Mouse (Mus musculus) brain, embryonic 18.5 days (tissue): Measurements from ENCODE around the gene F2rl3.

ENCODE experiments used
- DNase-seq: peaks from one replicate; pipeline ENCODE4 v3.0.0-alpha.2; 2012; ENCODE audit warnings: low read depth, low spot score

F2rl3 gene

DNA sequence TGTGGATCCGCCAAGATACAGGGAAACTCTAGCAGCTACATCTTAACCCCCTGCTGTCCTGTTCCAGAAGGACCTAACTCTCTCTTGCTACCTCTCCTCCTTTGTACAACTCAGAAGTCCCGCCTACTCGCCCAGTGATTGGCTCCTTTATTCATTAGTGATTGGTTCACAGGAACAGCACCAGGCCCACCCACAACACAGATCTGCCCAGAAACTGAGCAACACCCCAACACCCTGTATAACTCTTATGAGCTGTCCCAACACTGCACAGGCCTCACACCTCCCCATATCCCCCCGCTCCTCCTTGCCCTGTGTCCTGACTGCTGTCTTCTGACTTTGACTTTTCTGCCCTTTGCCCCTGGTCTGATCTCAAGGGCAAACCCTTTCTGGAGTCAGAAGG is 4.0 kb downstream of the F2rl3 start:
- DNase-seq = no peak

DNA sequence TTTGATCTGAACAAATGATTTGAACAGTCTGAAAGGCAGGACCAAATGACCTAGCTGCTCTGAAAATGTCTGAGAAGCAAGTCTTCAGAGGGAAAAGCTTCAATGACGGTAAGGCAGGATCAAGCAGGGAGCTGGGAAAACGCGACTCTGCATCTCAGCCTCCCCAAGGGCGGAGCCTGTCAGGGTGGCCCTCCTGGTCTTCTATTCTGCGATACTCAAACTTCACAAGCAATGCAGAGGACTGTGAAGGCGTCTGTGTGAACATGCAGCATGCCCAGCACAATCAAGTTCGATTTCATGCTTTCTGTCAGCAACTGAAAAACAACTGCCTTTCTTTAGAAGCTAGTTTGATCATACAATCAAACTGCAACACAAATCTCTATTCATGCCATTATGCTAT is 5.1 kb downstream of the F2rl3 start:
- DNase-seq = no peak

DNA sequence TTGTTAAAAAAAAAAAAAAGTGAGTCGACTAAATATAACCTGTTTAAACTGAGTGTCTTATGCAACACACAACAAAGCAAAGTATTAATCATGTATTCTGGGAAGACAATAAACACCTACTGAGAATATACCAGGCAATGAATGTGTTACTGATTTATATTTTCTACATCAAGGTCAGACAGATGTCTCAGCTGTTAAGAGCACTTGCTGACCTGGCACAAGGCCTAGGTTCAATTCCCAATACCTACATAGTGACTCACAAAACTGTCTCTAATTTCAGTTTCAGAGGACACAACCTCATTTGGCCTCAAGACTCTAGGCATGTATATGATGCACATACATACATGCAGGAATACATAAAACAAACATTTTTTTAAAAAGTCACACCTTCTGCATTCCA is 16.1 kb downstream of the F2rl3 start:
- DNase-seq = no peak

- DNase-seq = no peak
Measured at GRCm38 (mm10) chr8:72780644-72781043, 19.0 kb downstream of the F2rl3 start.

GRCm38 (mm10) chr8:72801583-72801982 is 39.9 kb downstream of the F2rl3 start:
- no peak for DNase-seq

- DNase-seq = no peak
Measured at GRCm38 (mm10) chr8:72812690-72813089, 51.0 kb downstream of the F2rl3 start.
